Mouse (Mus musculus): ENCODE data around the gene Rbpj. TPM values are rescaled to one million over a fixed set of nuclear protein-coding genes. Genes with fewer than 3 reads are reported as not detected.
A peak's percentile ranks its signal among the peaks of the same experiment; 100 is the strongest.

The Rbpj gene
- polyA plus RNA-seq, 1 experiment from 2014 or later = 27.9 TPM

- Histone ChIP-seq H3K4me1 (replicated peaks) (peaks cover 14% of the 10 kb centered on the region), H3K36me3 (no peaks in the 10 kb centered on the region), H3K27ac (no peak overlapping the region), H3K4me2 (replicated peaks) (no peak overlapping the region), H3K4me3 (replicated peaks) (no peak overlapping the region), H3K27me3 (replicated peaks) (no peaks in the 10 kb centered on the region), H3K9me3 (no peaks in the 10 kb centered on the region), H3K9ac (no peak overlapping the region)
- ATAC-seq = no peak
- WGBS = 97% methylated on average over 4 of the region's 4 CpGs
Measured at GRCm38 (mm10) chr5:53519131-53519530, 53.2 kb downstream of the Rbpj start.

- Histone ChIP-seq H3K4me3 (replicated peaks) (no peak overlapping the region), H3K27ac (no peak overlapping the region), H3K27me3 (replicated peaks) (no peaks in the 10 kb centered on the region), H3K9ac (no peak overlapping the region), H3K4me2 (replicated peaks) (no peak overlapping the region), H3K36me3 (no peaks in the 10 kb centered on the region), H3K4me1 (replicated peaks) (peaks cover 14% of the 10 kb centered on the region), H3K9me3 (no peaks in the 10 kb centered on the region)
- 95% methylated on average over 10 of the region's 10 CpGs for WGBS
- no peak for ATAC-seq
Measured at GRCm38 (mm10) chr5:53519998-53520577, 54.1 kb downstream of the Rbpj start.

DNA sequence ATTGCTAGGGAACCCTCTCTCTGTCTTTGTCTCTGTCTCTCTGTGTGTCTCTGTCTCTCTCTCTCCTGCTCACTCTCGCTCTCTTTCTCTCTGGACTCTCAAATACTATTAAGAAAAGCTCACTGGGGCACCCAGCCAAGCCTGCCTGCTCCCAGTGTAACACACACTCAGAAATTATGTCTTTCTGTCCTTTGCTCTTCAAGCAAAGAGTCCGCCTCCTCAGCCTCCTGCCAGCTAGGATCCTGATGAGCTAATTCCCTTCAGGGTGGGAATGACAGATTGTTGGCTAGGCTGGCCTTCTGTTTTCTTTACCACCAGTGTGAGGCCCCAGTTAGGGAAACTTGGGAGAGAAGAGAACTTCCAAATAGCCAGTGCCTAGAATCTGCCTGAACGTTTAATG, 57.1 kb downstream of the Rbpj start:
- Histone ChIP-seq H3K27me3 (replicated peaks) (no peaks in the 10 kb centered on the region), H3K4me3 (replicated peaks) (no peak overlapping the region), H3K4me2 (replicated peaks) (no peak overlapping the region), H3K36me3 (no peaks in the 10 kb centered on the region), H3K9ac (no peak overlapping the region), H3K27ac (peak overlapping the region; percentile 33), H3K4me1 (replicated peaks) (peaks cover 14% of the 10 kb centered on the region), H3K9me3 (no peaks in the 10 kb centered on the region)
- 28% methylated on average over 3 of the region's 3 CpGs for WGBS
- ATAC-seq = peak; percentile 62

DNA sequence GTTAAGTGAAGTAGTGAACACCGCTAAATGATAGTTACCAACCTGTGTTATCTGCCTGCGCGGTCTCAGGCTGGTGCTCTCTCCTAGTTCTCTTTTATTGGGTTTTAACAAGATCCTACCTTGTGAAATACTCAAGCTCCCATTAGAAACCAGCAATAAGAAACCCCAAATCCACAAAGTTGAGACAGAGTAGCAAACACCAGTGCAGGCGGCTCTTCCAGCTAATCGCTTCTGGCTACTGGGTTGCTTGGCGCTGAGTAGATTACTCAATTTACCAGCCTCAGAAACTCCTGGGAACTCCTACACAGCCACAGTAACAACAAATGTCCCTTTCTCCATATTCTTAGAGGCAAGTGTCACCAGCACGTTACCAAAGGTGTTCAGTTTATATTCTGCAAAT, 58.2 kb downstream of the Rbpj start:
- Histone ChIP-seq H3K4me1 (replicated peaks) (peaks cover 14% of the 10 kb centered on the region), H3K27ac (no peak overlapping the region), H3K27me3 (replicated peaks) (no peaks in the 10 kb centered on the region), H3K9ac (no peak overlapping the region), H3K4me2 (replicated peaks) (no peak overlapping the region), H3K9me3 (no peaks in the 10 kb centered on the region), H3K4me3 (replicated peaks) (no peak overlapping the region), H3K36me3 (no peaks in the 10 kb centered on the region)
- no peak for ATAC-seq
- WGBS = 93% methylated on average over 7 of the region's 7 CpGs

DNA sequence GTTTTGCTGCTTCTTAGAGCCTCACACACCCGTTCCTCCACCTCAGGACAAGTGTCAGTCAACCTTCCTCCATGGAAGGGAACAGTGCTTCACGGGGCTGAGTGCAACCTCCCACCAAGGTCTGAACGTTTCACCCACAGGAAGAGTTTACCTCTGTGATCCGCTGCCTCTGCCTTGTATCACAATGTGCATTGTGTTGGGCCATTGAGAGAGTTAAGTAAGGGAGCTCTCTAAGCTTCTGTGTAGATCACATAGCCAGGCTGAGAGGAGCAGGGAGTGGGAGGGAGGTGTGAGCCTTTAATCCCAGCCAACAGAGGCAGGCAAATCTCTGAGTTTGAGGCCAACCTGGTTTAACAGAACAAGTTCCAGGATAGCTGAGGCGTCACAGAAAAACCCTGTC, 58.9 kb downstream of the Rbpj start:
- 75% methylated on average over 5 of the region's 5 CpGs for WGBS
- Histone ChIP-seq H3K27me3 (replicated peaks) (no peaks in the 10 kb centered on the region), H3K36me3 (no peaks in the 10 kb centered on the region), H3K4me1 (replicated peaks) (peaks cover 14% of the 10 kb centered on the region), H3K4me3 (replicated peaks) (no peak overlapping the region), H3K9me3 (no peaks in the 10 kb centered on the region), H3K4me2 (replicated peaks) (no peak overlapping the region), H3K27ac (no peak overlapping the region), H3K9ac (no peak overlapping the region)
- no peak for ATAC-seq

DNA sequence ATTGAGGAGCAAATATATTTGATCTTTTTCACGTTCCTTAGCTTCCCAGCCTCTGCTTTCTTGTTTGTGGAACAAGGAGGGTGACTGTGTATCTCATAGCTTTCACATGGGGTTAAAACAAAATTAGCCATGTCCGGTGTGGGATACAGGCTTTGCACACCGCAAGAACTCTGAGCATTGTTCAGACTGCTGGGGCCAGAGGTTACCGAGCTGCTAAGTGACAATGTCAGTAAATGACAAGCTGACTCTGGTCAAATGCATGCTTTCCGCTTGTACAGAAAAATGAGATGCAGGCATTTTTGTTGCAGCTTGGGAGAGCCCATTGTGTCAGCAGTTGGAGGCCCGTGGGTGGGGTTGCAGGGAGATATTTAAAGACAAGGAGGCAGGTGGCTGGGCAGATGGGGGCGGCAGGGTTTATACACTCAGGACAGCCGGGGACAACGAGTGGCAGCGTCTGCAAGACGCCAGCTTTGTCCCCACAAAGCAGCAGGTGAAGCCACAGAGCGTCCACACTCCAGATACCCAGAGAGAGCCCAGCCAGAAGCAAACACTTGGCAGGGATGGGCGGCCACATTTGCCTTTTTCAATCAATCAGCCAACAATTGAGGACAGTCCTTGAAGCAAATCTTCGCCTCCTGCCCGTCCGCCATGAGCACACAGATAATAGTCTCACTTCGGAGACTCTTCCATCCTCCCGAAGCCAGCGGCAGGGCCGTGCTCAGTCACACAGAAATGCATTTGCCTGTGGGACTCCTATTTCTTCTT, 59.5 kb downstream of the Rbpj start:
- Histone ChIP-seq H3K36me3 (no peaks in the 10 kb centered on the region), H3K9me3 (no peaks in the 10 kb centered on the region), H3K9ac (no peak overlapping the region), H3K27me3 (replicated peaks) (no peaks in the 10 kb centered on the region), H3K4me3 (replicated peaks) (no peak overlapping the region), H3K4me2 (replicated peaks) (no peak overlapping the region), H3K27ac (no peak overlapping the region), H3K4me1 (replicated peaks) (peaks cover 14% of the 10 kb centered on the region)
- ATAC-seq = no peak
- WGBS = 73% methylated on average over 20 of the region's 20 CpGs

DNA sequence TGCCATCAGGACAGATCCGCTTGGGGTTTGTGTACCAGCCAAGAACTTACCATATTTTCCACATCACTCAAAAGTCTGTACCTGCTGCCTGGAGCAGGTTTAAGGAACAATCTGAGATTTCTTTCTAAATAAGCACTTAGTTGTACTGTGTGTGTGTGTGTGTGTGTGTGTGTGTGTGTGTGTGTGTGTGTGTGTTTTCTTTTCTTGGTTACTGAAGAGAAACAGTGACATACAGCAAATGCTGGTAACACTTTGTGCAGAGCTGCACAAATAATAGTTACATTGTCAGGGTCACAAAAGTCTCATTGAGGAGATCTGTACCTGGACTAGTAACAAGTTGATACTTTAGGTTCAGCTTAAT, 60.1 kb downstream of the Rbpj start:
- no peak overlapping the region for H3K4me3 ChIP-seq (replicated peaks)
- no peak for ATAC-seq
- 93% methylated on average over 1 of the region's 1 CpGs for WGBS
- no peaks in the 10 kb centered on the region for H3K36me3 ChIP-seq
- no peak overlapping the region for H3K27ac ChIP-seq
- H3K27me3 ChIP-seq (replicated peaks) = no peaks in the 10 kb centered on the region
- H3K4me2 ChIP-seq (replicated peaks) = no peak overlapping the region
- no peak overlapping the region for H3K9ac ChIP-seq
- H3K9me3 ChIP-seq = no peaks in the 10 kb centered on the region
- peaks cover 14% of the 10 kb centered on the region for H3K4me1 ChIP-seq (replicated peaks)

DNA sequence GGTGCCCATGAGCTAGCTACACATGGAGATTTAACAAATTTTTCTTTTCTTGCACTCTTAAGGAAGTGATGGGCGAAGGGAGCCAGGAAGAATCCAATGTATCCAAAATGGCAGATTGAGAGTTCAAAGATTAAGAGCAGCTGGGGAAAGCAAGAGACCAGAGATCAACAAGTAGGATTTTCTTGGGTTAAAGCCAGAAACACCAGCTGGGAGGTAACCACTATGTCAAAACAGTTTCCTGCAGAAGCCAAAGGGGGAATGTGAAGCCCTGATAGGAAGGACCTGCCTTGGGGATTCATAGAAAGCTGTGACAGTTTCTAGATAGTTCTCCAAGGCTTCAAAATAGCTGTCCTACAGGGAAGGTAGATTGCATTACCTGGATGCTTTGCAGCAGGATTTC, 63.9 kb downstream of the Rbpj start:
- Histone ChIP-seq H3K4me2 (replicated peaks) (no peak overlapping the region), H3K4me1 (replicated peaks) (peaks cover 6% of the 10 kb centered on the region), H3K9ac (no peak overlapping the region), H3K27me3 (replicated peaks) (no peaks in the 10 kb centered on the region), H3K27ac (no peak overlapping the region), H3K9me3 (no peaks in the 10 kb centered on the region), H3K4me3 (replicated peaks) (no peak overlapping the region), H3K36me3 (no peaks in the 10 kb centered on the region)
- WGBS = 78% methylated on average over 1 of the region's 1 CpGs
- ATAC-seq = peak; percentile 41; the same call in 1 of the 2 replicates

- Histone ChIP-seq H3K9me3 (no peaks in the 10 kb centered on the region), H3K4me2 (replicated peaks) (no peak overlapping the region), H3K4me3 (replicated peaks) (no peak overlapping the region), H3K36me3 (no peaks in the 10 kb centered on the region), H3K4me1 (replicated peaks) (peaks cover 6% of the 10 kb centered on the region), H3K27me3 (replicated peaks) (no peaks in the 10 kb centered on the region), H3K27ac (no peak overlapping the region), H3K9ac (no peak overlapping the region)
- ATAC-seq = no peak
- 68% methylated on average over 12 of the region's 12 CpGs for WGBS
Measured at GRCm38 (mm10) chr5:53535096-53535495, 69.1 kb downstream of the Rbpj start.

DNA sequence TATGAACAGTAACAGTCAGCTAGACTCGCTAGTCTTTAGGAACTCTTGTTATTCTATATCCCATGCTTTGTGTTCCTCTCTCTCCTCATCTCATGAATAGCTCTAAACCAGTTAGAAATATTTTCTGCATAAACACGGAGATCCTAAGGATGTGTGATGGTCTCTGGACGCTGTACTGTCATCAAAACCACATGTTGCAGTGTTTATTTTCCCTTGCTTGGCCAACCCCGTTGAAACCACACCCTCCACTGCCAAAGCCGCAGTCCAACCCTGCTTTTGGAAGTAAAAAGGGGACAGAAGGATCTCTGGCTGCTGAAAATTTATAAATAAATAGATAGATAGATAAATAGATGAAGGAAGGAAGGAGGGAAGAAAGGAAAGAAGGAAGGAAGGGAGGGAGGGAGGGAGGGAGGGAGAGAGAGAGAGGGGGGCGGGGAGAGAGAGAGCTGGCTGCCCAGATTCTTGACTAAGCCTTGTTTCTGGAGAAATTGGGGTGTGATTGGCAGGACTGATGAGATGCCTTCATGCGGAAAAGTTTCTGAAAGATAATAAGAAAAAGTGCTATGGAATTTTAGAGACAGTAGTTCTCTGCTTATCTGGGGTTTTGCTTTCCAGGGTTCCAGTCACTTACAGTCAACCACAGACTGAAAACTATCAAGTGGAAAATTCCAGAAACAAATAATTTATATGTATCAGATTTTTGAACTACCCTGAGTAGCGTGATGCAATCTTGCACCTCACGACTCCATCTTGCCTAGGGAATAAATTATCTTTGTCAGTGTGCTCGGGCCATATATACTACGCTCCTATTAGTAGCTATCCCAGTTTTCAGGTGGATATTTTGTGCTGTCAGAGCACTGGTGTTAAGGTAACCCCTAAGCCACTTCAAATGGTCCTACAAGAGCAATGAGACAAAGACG, 70.9 kb downstream of the Rbpj start:
- H3K9ac ChIP-seq = no peak overlapping the region
- H3K4me2 ChIP-seq (replicated peaks) = no peak overlapping the region
- WGBS = 63% methylated on average over 12 of the region's 12 CpGs
- no peaks in the 10 kb centered on the region for H3K27me3 ChIP-seq (replicated peaks)
- H3K4me1 ChIP-seq (replicated peaks) = peaks cover 5% of the 10 kb centered on the region
- H3K4me3 ChIP-seq (replicated peaks) = no peak overlapping the region
- ATAC-seq = no peak
- H3K27ac ChIP-seq = no peak overlapping the region
- no peaks in the 10 kb centered on the region for H3K9me3 ChIP-seq
- no peaks in the 10 kb centered on the region for H3K36me3 ChIP-seq

GRCm38 (mm10) chr5:53539860-53540633, 74.1 kb downstream of the Rbpj start:
- Histone ChIP-seq H3K9ac (no peak overlapping the region), H3K4me2 (replicated peaks) (no peak overlapping the region), H3K4me3 (replicated peaks) (no peak overlapping the region), H3K27ac (no peak overlapping the region), H3K36me3 (no peaks in the 10 kb centered on the region), H3K4me1 (replicated peaks) (no peaks in the 10 kb centered on the region), H3K9me3 (no peaks in the 10 kb centered on the region), H3K27me3 (replicated peaks) (no peaks in the 10 kb centered on the region)
- 76% methylated on average over 18 of the region's 18 CpGs for WGBS
- ATAC-seq = no peak

GRCm38 (mm10) chr5:53542073-53542472, 76.1 kb downstream of the Rbpj start:
- H3K4me3 ChIP-seq (replicated peaks) = no peak overlapping the region
- no peak overlapping the region for H3K27ac ChIP-seq
- H3K4me1 ChIP-seq (replicated peaks) = no peaks in the 10 kb centered on the region
- no peak overlapping the region for H3K9ac ChIP-seq
- WGBS = 24% methylated on average over 1 of the region's 1 CpGs
- no peak overlapping the region for H3K4me2 ChIP-seq (replicated peaks)
- no peaks in the 10 kb centered on the region for H3K9me3 ChIP-seq
- no peaks in the 10 kb centered on the region for H3K36me3 ChIP-seq
- no peaks in the 10 kb centered on the region for H3K27me3 ChIP-seq (replicated peaks)
- ATAC-seq = no peak
